Mouse (Mus musculus): ENCODE results near the gene Adm2.

- TF ChIP-seq POLR2A (IDR thresholded peaks at IDR 0.05; ENCODE audit: control insufficient read depth, extremely low read depth, insufficient read depth, low read length, poor library complexity) (no peak), CTCF (IDR thresholded peaks at IDR 0.05; ENCODE audit: borderline replicate concordance, control insufficient read depth, extremely low read depth, insufficient read depth, low read length, poor library complexity) (no peak)
These were observed 1.3 kb upstream of the Adm2 start for GRCm38 (mm10) chr15:89321264-89321663.
